In genomic region chr5:105290921-105291320, GRCm38 (mm10) we compare ENCODE assay signal across 8 mouse cellular contexts. TPM values are rescaled to one million over a fixed set of nuclear protein-coding genes. Genes with fewer than 3 reads are reported as not detected.
"Had no signal": no experiment of that assay in that cellular context is flagged by ENCODE, and none has a peak within 500 bp of the region (broad histone marks: within the 10 kb centered on the region; RNA-seq: fewer than 3 reads in every experiment).

No protein-coding gene starts in this region.

RNA-seq across cellular contexts. Expression of gene Gm43302, which starts 2.6 kb away (rescaled TPM):
- total RNA-seq: left cerebral cortex, postnatal 10 days; left cerebral cortex, postnatal 14 days; left cerebral cortex, postnatal 36 days; megakaryocyte, adult 5-6 weeks; megakaryocyte-erythroid progenitor cell, adult 5-6 weeks had no signal

RNA-seq across cellular contexts. Expression of gene Gbp10, which starts 51.6 kb away (rescaled TPM):
- total RNA-seq: left cerebral cortex, postnatal 10 days; left cerebral cortex, postnatal 14 days; left cerebral cortex, postnatal 25 days; left cerebral cortex, postnatal 36 days; left cerebral cortex, postnatal 4 days; megakaryocyte, adult 5-6 weeks; megakaryocyte-erythroid progenitor cell, adult 5-6 weeks; monocyte, adult 5-6 weeks had no signal
